Comparison of ENCODE assay signal across 16 mouse cellular contexts in genomic region chr14:104567350-104568001, GRCm38 (mm10). TPM values are rescaled to one million over a fixed set of nuclear protein-coding genes. Genes with fewer than 3 reads are reported as not detected.
DNase-seq lines count a peak whose midpoint lies in the region; ATAC-seq lines count a peak whose summit lies in the region.
"Had no signal": no experiment of that assay in that cellular context is flagged by ENCODE, and none has a peak within 500 bp of the region (broad histone marks: within the 10 kb centered on the region; RNA-seq: fewer than 3 reads in every experiment).

No protein-coding gene starts in this region.

- H3K36me3 ChIP-seq in forebrain, embryonic 16.5 days (ENCODE audit: control insufficient read depth, insufficient read depth): no peaks in the 10 kb centered on the region
- no peaks in the 10 kb centered on the region for H3K36me3 ChIP-seq in midbrain, embryonic 12.5 days
- no peaks in the 10 kb centered on the region for H3K36me3 ChIP-seq in neural tube, embryonic 15.5 days
- H3K36me3 ChIP-seq: heart, embryonic 13.5 days; stomach, embryonic 15.5 days had no signal

- WGBS in forebrain, embryonic 16.5 days: 14% methylated on average over 6 of the region's 6 CpGs
- WGBS in midbrain, embryonic 12.5 days: 38% methylated on average over 6 of the region's 6 CpGs
- 23% methylated on average over 6 of the region's 6 CpGs for WGBS in neural tube, embryonic 15.5 days

- peak; percentile 94 for ATAC-seq in forebrain, embryonic 16.5 days
- ATAC-seq in midbrain, embryonic 12.5 days (ENCODE audit: low FRiP score, low read depth): peak; percentile 95
- peak; percentile 70; the same call in 1 of the 2 replicates for ATAC-seq in neural tube, embryonic 15.5 days (ENCODE audit: low FRiP score)

- intact Hi-C loops in left cerebral cortex, postnatal 4 days (cut with DNase I): no loop called here

- no peak overlapping the region for H3K9ac ChIP-seq in forebrain, embryonic 16.5 days (replicated peaks; ENCODE audit: low read depth, low read length)
- no peak overlapping the region for H3K9ac ChIP-seq in midbrain, embryonic 12.5 days (replicated peaks)
- H3K9ac ChIP-seq in neural tube, embryonic 15.5 days (replicated peaks): no peak overlapping the region
- H3K9ac ChIP-seq: heart, embryonic 13.5 days; stomach, embryonic 15.5 days had no signal

- no peaks in the 10 kb centered on the region for H3K9me3 ChIP-seq in forebrain, embryonic 16.5 days (ENCODE audit: control insufficient read depth, low read length)
- H3K9me3 ChIP-seq in midbrain, embryonic 12.5 days: no peaks in the 10 kb centered on the region
- no peaks in the 10 kb centered on the region for H3K9me3 ChIP-seq in neural tube, embryonic 15.5 days (replicated peaks)
- H3K9me3 ChIP-seq: heart, embryonic 13.5 days; stomach, embryonic 15.5 days had no signal

- no peak overlapping the region for H3K4me2 ChIP-seq in forebrain, embryonic 16.5 days (ENCODE audit: low read length)
- no peak overlapping the region for H3K4me2 ChIP-seq in midbrain, embryonic 12.5 days (replicated peaks)
- no peak overlapping the region for H3K4me2 ChIP-seq in neural tube, embryonic 15.5 days
- H3K4me2 ChIP-seq: heart, embryonic 13.5 days; stomach, embryonic 15.5 days had no signal

- no peak overlapping the region for H3K4me3 ChIP-seq in forebrain, embryonic 16.5 days (replicated peaks; ENCODE audit: low read length)
- no peak overlapping the region for H3K4me3 ChIP-seq in midbrain, embryonic 12.5 days
- no peak overlapping the region for H3K4me3 ChIP-seq in neural tube, embryonic 15.5 days (replicated peaks)
- H3K4me3 ChIP-seq: heart, embryonic 13.5 days; left cerebral cortex, adult 2 months; stomach, embryonic 15.5 days had no signal

- no peaks in the 10 kb centered on the region for H3K27me3 ChIP-seq in forebrain, embryonic 16.5 days (replicated peaks; ENCODE audit: control insufficient read depth, insufficient read depth, low read length)
- H3K27me3 ChIP-seq in midbrain, embryonic 12.5 days: no peaks in the 10 kb centered on the region
- H3K27me3 ChIP-seq in neural tube, embryonic 15.5 days (replicated peaks): no peaks in the 10 kb centered on the region
- H3K27me3 ChIP-seq: heart, embryonic 13.5 days; stomach, embryonic 15.5 days had no signal

- H3K4me1 ChIP-seq in forebrain, embryonic 16.5 days (replicated peaks; ENCODE audit: control insufficient read depth, insufficient read depth, low read length): peaks cover 6% of the 10 kb centered on the region
- H3K4me1 ChIP-seq in midbrain, embryonic 12.5 days: peaks cover 10% of the 10 kb centered on the region; the same call in 1 of the 2 replicates
- H3K4me1 ChIP-seq in neural tube, embryonic 15.5 days: peaks cover 3% of the 10 kb centered on the region; the same call in 1 of the 2 replicates
- H3K4me1 ChIP-seq: heart, embryonic 13.5 days; stomach, embryonic 15.5 days had no signal

- H3K27ac ChIP-seq in forebrain, embryonic 16.5 days (ENCODE audit: low read length): peak overlapping the region; percentile 39
- peak overlapping the region; percentile 54 for H3K27ac ChIP-seq in midbrain, embryonic 12.5 days (replicated peaks)
- H3K27ac ChIP-seq in neural tube, embryonic 15.5 days (replicated peaks): no peak overlapping the region
- H3K27ac ChIP-seq: heart, embryonic 13.5 days; left cerebral cortex, adult 2 months; macrophage; stomach, embryonic 15.5 days had no signal

- DNase-seq in left cerebral cortex, postnatal 4 days: peak; percentile 1
- no peak for DNase-seq in left cerebral cortex, adult 9 months (ENCODE audit: low spot score in 2 of 2)
- no peak for DNase-seq in left cerebral cortex, adult 18-20 months (ENCODE audit: low spot score in 2 of 2)
- no peak for DNase-seq in lung, postnatal 4 days
- no peak for DNase-seq in kidney, adult 11 months
- DNase-seq: B cell, adult 2 months; cerebellum, adult 11 months; heart, postnatal 4 days; kidney, adult 2 months had no signal

RNA-seq across cellular contexts. Expression of gene Rnf219, which starts 45.0 kb away (rescaled TPM):
- total RNA-seq in left cerebral cortex, postnatal 4 days (2021): 10 to 100 TPM; 22.6 to 24.1 TPM
- polyA plus RNA-seq in forebrain, embryonic 16.5 days (2015; fragmentation: Nextera tagmentation; extraction: Ambion mirVana): 31.5 TPM in 2 replicates
- 36.0 and 39.6 TPM in 2 replicates for polyA plus RNA-seq in midbrain, embryonic 12.5 days (2016; fragmentation: Nextera tagmentation; extraction: Ambion mirVana)
- polyA plus RNA-seq in neural tube, embryonic 15.5 days (2015; fragmentation: Nextera tagmentation; extraction: Ambion mirVana): 30.7 and 32.3 TPM in 2 replicates
- total RNA-seq in left cerebral cortex, adult 18-20 months (2021): 10 to 100 TPM; 16.3 to 17.0 TPM
